Mouse (Mus musculus): Measurements from ENCODE around the gene Qser1. TPM values are rescaled to one million over a fixed set of nuclear protein-coding genes. Genes with fewer than 3 reads are reported as not detected.

Gene Qser1
- polyA plus RNA-seq, 1 experiment from 2014 or later = 5.8 TPM

GRCm38 (mm10) chr2:104732033-104732444, 84.5 kb downstream of the Qser1 start:
- no peak overlapping the region for H3K27ac ChIP-seq (ENCODE audit: low read length)
- no peaks in the 10 kb centered on the region for H3K9me3 ChIP-seq (replicated peaks; ENCODE audit: control insufficient read depth, low read length, poor library complexity, severe bottlenecking)
- H3K27me3 ChIP-seq (ENCODE audit: control insufficient read depth, insufficient read depth, low read depth, low read length) = no peaks in the 10 kb centered on the region
- 85% methylated on average over 9 of the region's 9 CpGs for WGBS
- no peaks in the 10 kb centered on the region for H3K4me1 ChIP-seq (ENCODE audit: control insufficient read depth, insufficient read depth, low read length)
- H3K36me3 ChIP-seq (ENCODE audit: control insufficient read depth, insufficient read depth, low read length) = no peaks in the 10 kb centered on the region
- no peak for ATAC-seq
- no peak overlapping the region for H3K4me2 ChIP-seq (ENCODE audit: low read length)
- H3K4me3 ChIP-seq (ENCODE audit: low read depth, low read length) = no peak overlapping the region
- H3K9ac ChIP-seq (ENCODE audit: low read depth, low read length) = no peak overlapping the region

DNA sequence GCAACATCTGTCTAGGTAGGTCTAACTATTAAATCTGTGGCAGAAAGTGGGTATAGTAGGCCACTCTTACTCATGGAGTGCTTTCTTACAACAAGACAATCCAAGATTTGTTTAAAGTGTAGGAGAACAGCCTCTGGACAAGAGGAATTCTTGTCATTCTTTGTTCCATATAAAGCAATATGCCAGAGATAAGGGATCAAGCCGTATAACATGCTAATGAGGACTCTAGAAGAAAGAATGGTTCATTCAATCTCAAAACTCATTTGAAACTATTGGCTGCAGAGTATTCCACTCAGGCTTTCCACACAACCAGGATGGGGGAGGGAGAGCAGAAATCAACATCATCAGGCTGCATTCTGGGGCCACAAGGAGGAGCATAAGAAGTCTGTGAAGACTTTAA, 89.2 kb downstream of the Qser1 start:
- ATAC-seq = no peak
- Histone ChIP-seq H3K27me3 (ENCODE audit: control insufficient read depth, insufficient read depth, low read depth, low read length) (no peaks in the 10 kb centered on the region), H3K4me2 (ENCODE audit: low read length) (no peak overlapping the region), H3K4me1 (ENCODE audit: control insufficient read depth, insufficient read depth, low read length) (no peaks in the 10 kb centered on the region), H3K4me3 (ENCODE audit: low read depth, low read length) (no peak overlapping the region), H3K27ac (ENCODE audit: low read length) (no peak overlapping the region), H3K9me3 (replicated peaks; ENCODE audit: control insufficient read depth, low read length, poor library complexity, severe bottlenecking) (no peaks in the 10 kb centered on the region), H3K36me3 (ENCODE audit: control insufficient read depth, insufficient read depth, low read length) (no peaks in the 10 kb centered on the region), H3K9ac (ENCODE audit: low read depth, low read length) (no peak overlapping the region)
- WGBS = 66% methylated on average over 1 of the region's 1 CpGs

GRCm38 (mm10) chr2:104722021-104722420, 94.5 kb downstream of the Qser1 start:
- ATAC-seq = no peak
- WGBS = 76% methylated on average over 3 of the region's 3 CpGs
- Histone ChIP-seq H3K9me3 (replicated peaks; ENCODE audit: control insufficient read depth, low read length, poor library complexity, severe bottlenecking) (no peaks in the 10 kb centered on the region), H3K9ac (ENCODE audit: low read depth, low read length) (no peak overlapping the region), H3K27me3 (ENCODE audit: control insufficient read depth, insufficient read depth, low read depth, low read length) (no peaks in the 10 kb centered on the region), H3K36me3 (ENCODE audit: control insufficient read depth, insufficient read depth, low read length) (no peaks in the 10 kb centered on the region), H3K27ac (ENCODE audit: low read length) (no peak overlapping the region), H3K4me2 (ENCODE audit: low read length) (no peak overlapping the region), H3K4me3 (ENCODE audit: low read depth, low read length) (no peak overlapping the region), H3K4me1 (ENCODE audit: control insufficient read depth, insufficient read depth, low read length) (no peaks in the 10 kb centered on the region)

GRCm38 (mm10) chr2:104717827-104718226, 98.7 kb downstream of the Qser1 start:
- Histone ChIP-seq H3K9me3 (replicated peaks; ENCODE audit: control insufficient read depth, low read length, poor library complexity, severe bottlenecking) (no peaks in the 10 kb centered on the region), H3K9ac (ENCODE audit: low read depth, low read length) (no peak overlapping the region), H3K36me3 (ENCODE audit: control insufficient read depth, insufficient read depth, low read length) (no peaks in the 10 kb centered on the region), H3K4me2 (ENCODE audit: low read length) (no peak overlapping the region), H3K27me3 (ENCODE audit: control insufficient read depth, insufficient read depth, low read depth, low read length) (no peaks in the 10 kb centered on the region), H3K27ac (ENCODE audit: low read length) (no peak overlapping the region), H3K4me3 (ENCODE audit: low read depth, low read length) (no peak overlapping the region), H3K4me1 (ENCODE audit: control insufficient read depth, insufficient read depth, low read length) (no peaks in the 10 kb centered on the region)
- WGBS = 91% methylated on average over 4 of the region's 4 CpGs
- ATAC-seq = no peak

DNA sequence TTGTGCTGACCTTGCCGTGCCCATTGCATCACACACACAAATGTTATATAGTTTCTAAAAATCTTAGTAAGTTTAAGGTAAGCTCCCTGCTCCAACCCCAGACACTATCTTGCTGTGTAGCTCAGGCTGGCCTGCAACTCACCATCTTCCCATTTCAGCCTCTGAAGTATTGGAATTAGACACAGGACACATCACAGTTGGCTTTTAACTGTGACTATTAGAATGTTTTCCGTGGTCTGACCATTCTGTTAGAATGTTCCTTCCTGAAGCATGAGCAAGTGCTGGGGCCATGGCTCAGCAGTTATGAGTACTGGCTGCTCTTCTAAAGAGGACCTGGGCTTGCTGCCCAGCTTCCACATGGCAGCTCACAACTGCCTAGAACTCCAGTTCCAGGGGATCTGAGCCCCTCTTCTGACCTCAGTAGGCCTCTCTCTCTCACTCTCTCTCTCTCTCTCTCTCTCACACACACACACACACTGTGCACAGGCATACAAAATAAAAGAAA, 99.3 kb downstream of the Qser1 start:
- no peaks in the 10 kb centered on the region for H3K9me3 ChIP-seq (replicated peaks; ENCODE audit: control insufficient read depth, low read length, poor library complexity, severe bottlenecking)
- no peak overlapping the region for H3K4me2 ChIP-seq (ENCODE audit: low read length)
- WGBS = 92% methylated on average over 2 of the region's 2 CpGs
- ATAC-seq = no peak
- H3K36me3 ChIP-seq (ENCODE audit: control insufficient read depth, insufficient read depth, low read length) = no peaks in the 10 kb centered on the region
- H3K27me3 ChIP-seq (ENCODE audit: control insufficient read depth, insufficient read depth, low read depth, low read length) = no peaks in the 10 kb centered on the region
- H3K4me1 ChIP-seq (ENCODE audit: control insufficient read depth, insufficient read depth, low read length) = no peaks in the 10 kb centered on the region; the same call in 1 of the 2 replicates
- no peak overlapping the region for H3K27ac ChIP-seq (ENCODE audit: low read length)
- no peak overlapping the region for H3K4me3 ChIP-seq (ENCODE audit: low read depth, low read length)
- no peak overlapping the region for H3K9ac ChIP-seq (ENCODE audit: low read depth, low read length)

- H3K27ac ChIP-seq (ENCODE audit: low read length) = no peak within 1 kb of the TSS
- no peaks in the 10 kb centered on the region for H3K36me3 ChIP-seq (ENCODE audit: control insufficient read depth, insufficient read depth, low read length)
- no peaks in the 10 kb centered on the region; the same call in 1 of the 2 replicates for H3K4me1 ChIP-seq (ENCODE audit: control insufficient read depth, insufficient read depth, low read length)
- ATAC-seq = no peak
- H3K27me3 ChIP-seq (ENCODE audit: control insufficient read depth, insufficient read depth, low read depth, low read length) = no peaks in the 10 kb centered on the region
- H3K9ac ChIP-seq (ENCODE audit: low read depth, low read length) = no peak within 1 kb of the TSS
- H3K9me3 ChIP-seq (replicated peaks; ENCODE audit: control insufficient read depth, low read length, poor library complexity, severe bottlenecking) = no peaks in the 10 kb centered on the region
- no peak within 1 kb of the TSS for H3K4me2 ChIP-seq (ENCODE audit: low read length)
- H3K4me3 ChIP-seq (ENCODE audit: low read depth, low read length) = no peak within 1 kb of the TSS
- WGBS = 90% methylated on average over 4 of the region's 4 CpGs
Measured at GRCm38 (mm10) chr2:104716279-104716678, 100.3 kb downstream of the Qser1 start, which contains the start of gene Pin1rt1. TSS of gene Pin1rt1 (minus strand) at chr2:104716379.

- H3K4me3 ChIP-seq (ENCODE audit: low read depth, low read length) = no peak overlapping the region
- no peaks in the 10 kb centered on the region for H3K36me3 ChIP-seq (ENCODE audit: control insufficient read depth, insufficient read depth, low read length)
- no peak overlapping the region for H3K9ac ChIP-seq (ENCODE audit: low read depth, low read length)
- no peaks in the 10 kb centered on the region for H3K27me3 ChIP-seq (ENCODE audit: control insufficient read depth, insufficient read depth, low read depth, low read length)
- WGBS = 40% methylated on average over 15 of the region's 15 CpGs
- no peaks in the 10 kb centered on the region for H3K9me3 ChIP-seq (replicated peaks; ENCODE audit: control insufficient read depth, low read length, poor library complexity, severe bottlenecking)
- no peak overlapping the region for H3K4me2 ChIP-seq (ENCODE audit: low read length)
- ATAC-seq = no peak
- H3K27ac ChIP-seq (ENCODE audit: low read length) = no peak overlapping the region
- H3K4me1 ChIP-seq (ENCODE audit: control insufficient read depth, insufficient read depth, low read length) = peaks cover 11% of the 10 kb centered on the region
Measured at GRCm38 (mm10) chr2:104714254-104714691, 102.3 kb downstream of the Qser1 start.

DNA sequence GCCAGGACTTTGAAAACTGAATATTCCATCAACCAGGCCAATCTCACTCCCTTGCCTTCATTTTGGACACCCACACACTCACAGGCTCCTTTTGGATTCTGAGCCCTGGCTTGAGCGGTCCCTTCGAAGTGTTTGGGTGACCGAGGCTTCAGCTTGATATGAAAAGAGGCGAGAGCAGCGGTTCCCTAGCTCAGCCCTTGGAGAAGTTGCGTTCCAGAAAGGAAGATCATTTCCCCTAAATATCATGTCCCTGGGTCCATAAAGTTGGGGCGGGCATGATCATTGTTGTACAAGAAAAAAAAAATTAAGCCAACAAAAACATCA, 104.1 kb downstream of the Qser1 start:
- H3K4me1 ChIP-seq (ENCODE audit: control insufficient read depth, insufficient read depth, low read length) = peaks cover 11% of the 10 kb centered on the region
- H3K9me3 ChIP-seq (replicated peaks; ENCODE audit: control insufficient read depth, low read length, poor library complexity, severe bottlenecking) = no peaks in the 10 kb centered on the region
- peak overlapping the region; percentile 79 for H3K4me3 ChIP-seq (ENCODE audit: low read depth, low read length)
- WGBS = 2% methylated on average over 7 of the region's 7 CpGs
- H3K27me3 ChIP-seq (ENCODE audit: control insufficient read depth, insufficient read depth, low read depth, low read length) = no peaks in the 10 kb centered on the region
- H3K4me2 ChIP-seq (ENCODE audit: low read length) = peak overlapping the region; percentile 56
- no peak for ATAC-seq
- peak overlapping the region; percentile 92 for H3K27ac ChIP-seq (ENCODE audit: low read length)
- no peaks in the 10 kb centered on the region for H3K36me3 ChIP-seq (ENCODE audit: control insufficient read depth, insufficient read depth, low read length)
- H3K9ac ChIP-seq (ENCODE audit: low read depth, low read length) = peak overlapping the region; percentile 89

- peak; percentile 98 for ATAC-seq
- Histone ChIP-seq H3K4me1 (ENCODE audit: control insufficient read depth, insufficient read depth, low read length) (peaks cover 11% of the 10 kb centered on the region), H3K9ac (ENCODE audit: low read depth, low read length) (peak within 1 kb of the TSS; percentile 89), H3K9me3 (replicated peaks; ENCODE audit: control insufficient read depth, low read length, poor library complexity, severe bottlenecking) (no peaks in the 10 kb centered on the region), H3K27ac (ENCODE audit: low read length) (peak within 1 kb of the TSS; percentile 92), H3K27me3 (ENCODE audit: control insufficient read depth, insufficient read depth, low read depth, low read length) (no peaks in the 10 kb centered on the region), H3K4me3 (ENCODE audit: low read depth, low read length) (peak within 1 kb of the TSS; percentile 79), H3K36me3 (ENCODE audit: control insufficient read depth, insufficient read depth, low read length) (no peaks in the 10 kb centered on the region), H3K4me2 (ENCODE audit: low read length) (peak within 1 kb of the TSS; percentile 56)
- under 1% methylated on average over 79 of the region's 99 CpGs for WGBS
Measured at GRCm38 (mm10) chr2:104711585-104712485, 104.7 kb downstream of the Qser1 start, which contains the start of gene Tcp11l1. TSS of gene Tcp11l1 (minus strand) at chr2:104712169.
